Mouse (Mus musculus) embryo, embryonic 11 days (tissue): ENCODE results near the gene Gm28035.
A peak's percentile ranks its signal among the peaks of the same experiment; 100 is the strongest.

Experiments used
- DNase-seq: peaks from one replicate; pipeline ENCODE4 v3.0.0-alpha.2; 2015

Gm28035 gene

GRCm38 (mm10) chr2:30261921-30262839 is 21.8 kb downstream of the Gm28035 start:
- DNase-seq = no peak

DNA sequence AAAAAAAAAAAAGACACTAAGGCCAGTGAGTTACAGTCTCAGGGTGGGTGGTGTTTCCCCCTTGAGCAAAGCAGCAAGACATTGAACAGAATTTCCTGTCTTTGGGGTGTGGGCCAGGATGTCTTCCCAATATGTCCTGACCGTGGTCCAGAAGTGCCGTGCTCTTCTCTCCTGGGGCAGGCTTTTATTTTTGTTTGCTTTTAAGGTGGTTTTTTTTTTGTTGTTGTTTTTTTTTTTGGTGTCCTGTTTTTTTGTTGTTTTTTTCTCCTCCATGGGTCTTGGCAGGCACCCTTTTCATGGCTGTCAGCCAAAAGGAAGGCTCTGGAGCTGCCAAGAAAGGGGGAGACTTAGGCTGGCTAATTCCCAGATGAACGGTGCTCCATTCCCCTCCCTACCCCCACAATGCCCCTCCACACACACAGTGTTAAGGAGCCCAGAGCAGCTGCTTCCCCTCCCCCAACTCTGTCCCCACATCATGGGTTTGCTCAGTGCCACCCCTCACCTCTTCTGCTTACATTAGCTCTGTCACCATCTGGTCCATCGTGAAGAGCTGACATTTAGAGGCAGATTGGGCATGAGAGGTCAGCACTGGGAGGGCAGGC is 22.6 kb downstream of the Gm28035 start:
- no peak for DNase-seq

GRCm38 (mm10) chr2:30263811-30264210 is 23.4 kb downstream of the Gm28035 start:
- no peak for DNase-seq

DNA sequence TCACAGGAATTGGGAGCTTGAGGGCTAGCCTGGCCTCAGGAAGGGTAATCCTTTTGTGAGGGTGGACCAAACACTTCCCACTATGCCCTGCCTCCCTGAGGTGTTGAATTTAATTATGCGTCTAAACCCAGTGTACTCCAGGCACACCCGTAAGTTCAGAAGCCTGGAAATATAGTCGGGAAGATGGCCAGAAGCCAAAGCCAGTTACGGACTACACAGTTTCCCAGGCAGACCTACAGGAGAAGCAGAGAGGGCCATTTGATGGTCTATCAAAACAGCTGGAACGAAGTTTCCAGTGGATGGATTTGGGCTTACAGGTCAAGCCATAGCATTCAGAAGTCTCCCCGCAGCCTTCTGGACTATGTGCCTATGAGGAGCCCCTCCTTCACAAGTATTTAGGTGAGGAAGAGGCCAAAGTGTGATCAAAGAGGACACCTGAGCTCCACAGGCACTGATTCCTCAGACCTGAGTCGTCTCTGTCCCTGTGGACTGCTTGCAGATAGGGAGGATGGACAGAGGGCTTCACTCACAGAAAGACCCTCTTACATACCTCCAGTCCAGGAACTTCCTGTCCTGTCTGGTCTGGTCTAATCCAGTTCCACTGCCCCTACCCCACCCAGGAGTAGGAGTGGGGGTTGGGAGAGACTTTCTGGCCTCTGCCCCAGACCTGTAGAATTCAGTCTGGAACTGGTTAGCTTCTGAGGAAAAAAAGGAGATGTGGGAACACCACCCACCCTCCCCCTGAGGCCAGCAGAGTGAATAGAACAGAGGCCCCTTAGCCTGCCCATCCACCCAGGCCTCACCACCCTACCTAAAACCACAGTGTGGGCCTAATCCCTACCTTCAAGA is 24.5 kb downstream of the Gm28035 start:
- DNase-seq = peak; percentile 33

- peak; percentile 9 for DNase-seq
Observed at GRCm38 (mm10) chr2:30265767-30266253, 25.4 kb downstream of the Gm28035 start, which contains the start of gene Phyhd1. TSS of gene Phyhd1 (plus strand) at chr2:30266203.

- peak; percentile 61 for DNase-seq
Observed at GRCm38 (mm10) chr2:30266392-30266941, 26.1 kb downstream of the Gm28035 start.

DNA sequence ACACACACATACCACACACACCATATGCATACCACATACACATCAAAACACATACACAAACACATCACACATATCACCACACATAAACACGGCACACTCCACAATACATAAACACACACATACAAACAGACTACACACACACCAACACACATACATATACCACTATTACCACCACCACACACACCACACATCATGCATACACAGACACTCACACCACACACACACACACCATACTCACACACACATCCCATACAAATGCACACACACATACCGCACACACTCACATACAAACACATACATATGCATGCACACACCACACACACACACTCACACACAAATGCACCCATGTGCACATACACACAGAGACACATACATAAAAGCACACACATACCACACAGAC is 27.1 kb downstream of the Gm28035 start:
- DNase-seq = no peak

- no peak for DNase-seq
Observed at GRCm38 (mm10) chr2:30268371-30268770, 28.0 kb downstream of the Gm28035 start.

DNA sequence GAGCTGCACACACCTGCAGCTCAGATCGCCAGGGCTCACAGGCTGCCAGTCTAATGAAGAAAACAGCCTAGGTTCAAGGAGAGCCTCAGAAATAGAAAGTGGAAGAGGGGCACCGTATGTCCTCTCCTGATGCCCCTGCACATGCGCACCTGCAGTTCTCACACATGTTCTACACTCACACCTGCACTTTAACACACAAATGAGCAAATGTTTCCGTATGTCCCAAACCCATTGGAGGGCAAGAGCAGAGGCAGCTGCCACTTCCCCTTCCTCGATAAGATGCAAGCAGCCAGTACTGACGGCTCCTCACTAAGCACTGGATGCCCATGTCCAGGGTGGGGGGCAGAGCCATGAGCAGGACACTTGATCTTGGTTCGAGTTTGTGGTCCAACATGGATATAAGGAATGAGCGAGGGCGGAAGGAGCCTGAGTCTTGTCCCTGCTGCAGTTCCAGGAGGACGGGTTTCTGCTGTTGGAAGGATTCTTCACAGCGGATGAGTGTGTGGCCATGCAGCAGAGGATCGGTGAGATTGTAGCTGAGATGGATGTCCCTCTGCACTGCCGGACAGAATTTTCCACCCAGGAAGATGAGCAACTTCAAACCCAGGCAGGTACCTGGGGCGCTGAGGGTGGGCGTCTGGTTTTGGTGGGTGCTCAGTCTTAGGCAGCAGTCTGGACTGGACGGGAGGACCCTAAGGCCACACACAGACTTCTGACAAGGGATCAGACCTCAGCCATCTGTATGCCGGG is 29.0 kb downstream of the Gm28035 start:
- no peak for DNase-seq

DNA sequence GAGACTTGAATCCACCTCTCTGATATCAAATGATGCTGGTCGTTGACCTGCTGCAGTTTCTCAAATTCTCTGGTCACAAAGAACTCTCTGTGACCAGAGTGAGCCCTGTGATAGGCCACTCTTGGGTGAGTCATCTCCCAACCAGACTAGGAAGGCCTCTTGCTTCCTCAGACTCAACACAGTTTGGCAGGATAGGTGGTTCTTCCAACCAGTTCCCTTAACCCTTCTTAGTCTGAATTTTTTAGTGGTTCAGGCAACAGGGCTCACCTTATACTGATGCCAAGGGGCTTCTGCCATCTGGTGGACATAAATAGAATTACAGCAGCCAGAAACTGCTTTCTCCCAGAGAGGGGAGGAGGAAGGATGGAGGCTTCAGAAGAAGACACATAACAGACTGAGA is 29.8 kb downstream of the Gm28035 start:
- DNase-seq = peak; percentile 73

GRCm38 (mm10) chr2:30280743-30281142 is 40.4 kb downstream of the Gm28035 start, which contains the start of gene Gm28038:
TSS of gene Gm28038 (plus strand) at chr2:30281043.
- DNase-seq = no peak

- DNase-seq = no peak
Observed at GRCm38 (mm10) chr2:30281651-30282050, 41.3 kb downstream of the Gm28035 start.

GRCm38 (mm10) chr2:30283193-30283592 is 42.8 kb downstream of the Gm28035 start:
- no peak for DNase-seq

DNA sequence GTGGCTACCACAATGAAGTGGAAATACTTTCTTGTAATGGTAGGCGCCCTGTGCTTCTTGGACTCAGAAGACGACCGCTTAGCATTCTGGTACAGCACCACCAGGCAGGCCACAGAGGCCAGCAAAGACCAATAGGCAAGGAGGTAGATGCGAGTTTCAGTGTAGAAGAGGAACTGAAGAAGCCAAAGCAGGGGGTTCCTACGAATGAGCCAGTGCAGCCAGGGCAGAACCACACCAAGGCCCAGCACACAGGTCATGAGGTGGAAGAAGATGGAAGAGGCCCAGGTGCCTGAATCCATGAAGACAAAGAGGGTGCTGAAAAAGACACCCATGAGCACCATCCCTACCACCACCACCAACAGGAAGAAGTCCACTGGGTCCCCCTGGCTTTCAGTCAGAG is 44.6 kb downstream of the Gm28035 start:
- no peak for DNase-seq

DNA sequence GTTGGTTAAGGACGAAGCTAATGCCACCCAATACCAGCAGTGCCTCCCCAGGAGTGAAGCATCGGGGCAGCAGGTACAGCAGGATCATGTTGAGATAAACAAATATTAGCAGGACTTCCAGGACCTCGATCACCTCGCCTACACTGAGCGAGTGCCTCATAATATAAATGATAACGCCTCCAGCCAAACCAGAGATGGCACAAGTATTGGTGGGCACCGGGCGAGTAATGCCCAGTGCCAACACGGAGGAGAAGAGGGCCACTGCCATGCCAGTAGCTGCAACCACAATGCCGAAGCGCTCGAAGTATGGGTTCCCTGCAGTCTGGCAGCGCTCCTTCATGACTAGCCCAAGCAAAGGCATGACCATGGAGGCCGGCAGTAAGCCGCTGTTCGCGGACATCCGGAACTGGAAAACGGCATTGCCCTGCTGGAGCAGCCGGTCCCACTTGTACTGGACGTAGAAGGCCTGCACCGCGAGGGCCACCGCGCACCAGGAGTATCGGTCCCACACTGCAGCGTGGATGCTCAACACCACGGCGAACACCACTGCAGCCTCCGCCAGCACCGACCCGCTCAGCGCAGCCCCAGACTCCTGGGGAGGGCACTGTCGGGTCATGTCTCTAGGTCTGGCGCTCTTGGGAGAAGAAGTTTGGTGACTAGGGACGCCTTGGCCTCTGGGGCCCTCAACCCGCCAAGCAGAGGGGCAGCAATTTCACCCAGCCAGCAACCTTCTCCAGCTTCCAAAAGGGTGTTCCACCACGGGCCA is 45.2 kb downstream of the Gm28035 start:
- DNase-seq = peak; percentile 8

GRCm38 (mm10) chr2:30286192-30287026 is 46.0 kb downstream of the Gm28035 start, which contains the start of the genes Dolk and Nup188:
TSS of gene Dolk (minus strand) at chr2:30286334.
TSS of gene Nup188 (plus strand) at chr2:30286397.
- DNase-seq = peak; percentile 97

DNA sequence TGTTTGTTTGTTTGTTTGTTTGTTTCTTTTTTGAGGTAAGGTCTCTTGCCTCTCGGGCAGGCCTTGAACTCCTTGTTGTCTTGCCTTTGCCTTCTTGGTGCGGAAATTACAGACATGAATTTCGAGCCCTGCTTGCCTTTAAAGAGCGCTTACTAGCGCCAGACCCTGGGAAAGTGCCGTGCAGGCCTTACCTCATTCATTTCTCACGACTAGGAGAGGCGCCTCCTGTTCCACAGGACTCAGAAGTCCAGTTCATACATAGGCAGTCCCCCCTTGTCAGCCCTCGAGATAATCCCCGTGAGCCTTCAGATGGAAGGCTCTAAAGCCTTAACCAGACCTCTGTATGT is 46.6 kb downstream of the Gm28035 start:
- DNase-seq = peak; percentile 61

- peak; percentile 10 for DNase-seq
Observed at GRCm38 (mm10) chr2:30299525-30299924, 59.2 kb downstream of the Gm28035 start.

- DNase-seq = no peak
Observed at GRCm38 (mm10) chr2:30299966-30300365, 59.6 kb downstream of the Gm28035 start.

GRCm38 (mm10) chr2:30306087-30306486 is 65.7 kb downstream of the Gm28035 start:
- no peak for DNase-seq
